Mouse (Mus musculus) left cerebral cortex, postnatal 25 days (tissue): ENCODE measurements around the gene Gm37240. TPM values are rescaled to one million over a fixed set of nuclear protein-coding genes. Genes with fewer than 3 reads are reported as not detected.

ENCODE experiments used
- DNase-seq, 2 experiments: peaks; one replicate each; pipeline ENCODE4 v3.0.0; 2022; ENCODE audit warnings: low spot score in 2 of 2, mixed read lengths in 1 of 2
- intact Hi-C: fragments of 180-260 bp; cut with DNase I; formaldehyde crosslinking; loops from one replicate; pipeline ENCODE4 v1.15.1; 2025
- microRNA-seq, 2 experiments: library from miRNA; unstranded; fragments of <30 nt; microRNA quantifications; one replicate each; pipeline ENCODE4 v1.2.0; 2022
- total RNA-seq, 2 experiments: library from RNA; stranded (reverse); gene quantifications; 2 replicates each; pipeline ENCODE4 v1.2.3; 2021

The Gm37240 gene
- total RNA-seq, 2 experiments from 2014 or later, result 0.69 to 2.2 TPM

- no peak for DNase-seq
Observed at GRCm38 (mm10) chr3:84474398-84474797, 1412.9 kb downstream of the Gm37240 start.

GRCm38 (mm10) chr3:84472955-84473354 is 1414.4 kb downstream of the Gm37240 start:
- no peak for DNase-seq
- intact Hi-C loops, result no loop called here

More at GRCm38 (mm10) chr3:84474398-84474797, 1412.9 kb downstream of the Gm37240 start:
- intact Hi-C loops, result no loop called here

- DNase-seq, result no peak
Observed at GRCm38 (mm10) chr3:84472527-84472926, 1414.8 kb downstream of the Gm37240 start.

GRCm38 (mm10) chr3:84471146-84471545 is 1416.2 kb downstream of the Gm37240 start:
- intact Hi-C loops, result no loop called here
- DNase-seq, result no peak

More at GRCm38 (mm10) chr3:84472527-84472926, 1414.8 kb downstream of the Gm37240 start:
- intact Hi-C loops, result no loop called here

- DNase-seq, result no peak
- intact Hi-C loops, result no loop called here
Observed at GRCm38 (mm10) chr3:84468111-84468453, 1419.2 kb downstream of the Gm37240 start.

- DNase-seq, result no peak
- intact Hi-C loops, result no loop called here
Observed at GRCm38 (mm10) chr3:84467419-84468110, 1419.8 kb downstream of the Gm37240 start.

- DNase-seq, result no peak
- intact Hi-C loops, result no loop called here
Observed at GRCm38 (mm10) chr3:84465822-84466500, 1421.4 kb downstream of the Gm37240 start.

- intact Hi-C loops, result no loop called here
- DNase-seq, result no peak
Observed at GRCm38 (mm10) chr3:84461687-84462086, 1425.6 kb downstream of the Gm37240 start.

GRCm38 (mm10) chr3:84460952-84461351 is 1426.4 kb downstream of the Gm37240 start:
- DNase-seq, result no peak
- intact Hi-C loops, result no loop called here

GRCm38 (mm10) chr3:84460499-84460898 is 1426.8 kb downstream of the Gm37240 start:
- no peak for DNase-seq
- intact Hi-C loops, result no loop called here

GRCm38 (mm10) chr3:84455733-84456417 is 1431.4 kb downstream of the Gm37240 start:
- intact Hi-C loops, result no loop called here
- DNase-seq, result no peak

- no peak for DNase-seq
- intact Hi-C loops, result no loop called here
Observed at GRCm38 (mm10) chr3:84450651-84451050, 1436.7 kb downstream of the Gm37240 start.

GRCm38 (mm10) chr3:84449015-84449414 is 1438.3 kb downstream of the Gm37240 start:
- DNase-seq, result no peak
- intact Hi-C loops, result no loop called here

GRCm38 (mm10) chr3:84447803-84448202 is 1439.5 kb downstream of the Gm37240 start:
- intact Hi-C loops, result no loop called here
- DNase-seq, result peak in 1 of 2 experiments; percentile 43

Small RNAs within 50 kb of the gene (microRNA-seq; reads per million reads assigned to microRNA genes)
- 0 reads per million in 2 experiments for gene Mir466k

Other genes starting within 250 kb of the Gm37240 start
- gene Fam160a1, start 70.2 kb downstream of the Gm37240 start, total RNA-seq, result 1 to 10 TPM; 3.6 to 5.2 TPM
- gene Glt28d2, start within 50 bp of the Gm37240 start, total RNA-seq, result under 1 TPM; 0.34 to 0.62 TPM
- 10 to 100 TPM; 17.8 to 22.3 TPM for gene Sh3d19, start 83.6 kb upstream of the Gm37240 start, total RNA-seq
- gene Prss48, start 115.0 kb upstream of the Gm37240 start, total RNA-seq, result not detected